Mouse (Mus musculus) thymus, postnatal 10 days (tissue): ENCODE measurements around the gene Rpl7a.

Experiments used
- DNase-seq, 2 experiments: peaks; one replicate each; pipeline ENCODE4 v3.0.0; 2021; ENCODE audit warnings: low spot score in 2 of 2

Rpl7a gene

GRCm38 (mm10) chr2:26914148-26914941 lies 3.8 kb downstream of the Rpl7a start:
- no peak for DNase-seq

GRCm38 (mm10) chr2:26915927-26916728 lies 5.6 kb downstream of the Rpl7a start, which contains the start of the genes Surf2 and Surf1:
Gene Surf2 (plus strand): TSS chr2:26916367.
Gene Surf1 (minus strand): TSS chr2:26916530.
- DNase-seq = peak; percentile 50 to 62

- no peak for DNase-seq
Measured at GRCm38 (mm10) chr2:26916738-26917137, 6.2 kb downstream of the Rpl7a start.

GRCm38 (mm10) chr2:26919684-26920083 lies 9.1 kb downstream of the Rpl7a start:
- no peak for DNase-seq

GRCm38 (mm10) chr2:26920190-26920855 lies 9.8 kb downstream of the Rpl7a start:
- no peak for DNase-seq

- DNase-seq = no peak
Measured at GRCm38 (mm10) chr2:26921784-26922183, 11.2 kb downstream of the Rpl7a start.

GRCm38 (mm10) chr2:26927745-26928476 lies 17.3 kb downstream of the Rpl7a start:
- DNase-seq = no peak

- peak; percentile 70 to 84 for DNase-seq
Measured at GRCm38 (mm10) chr2:26930390-26930789, 19.8 kb downstream of the Rpl7a start.

- DNase-seq = peak; percentile 28 to 58
Measured at GRCm38 (mm10) chr2:26932473-26933303, 22.1 kb downstream of the Rpl7a start.

- DNase-seq = peak; percentile 94
Measured at GRCm38 (mm10) chr2:26933304-26934055, 22.9 kb downstream of the Rpl7a start, which contains the start of the genes Surf4 and Stkld1. Gene Surf4 (minus strand): TSS chr2:26933928. Gene Stkld1 (plus strand): TSS chr2:26934047.

- DNase-seq = peak; percentile 25 to 36
Measured at GRCm38 (mm10) chr2:26935286-26935685, 24.7 kb downstream of the Rpl7a start.

- peak; percentile 58 to 60 for DNase-seq
Measured at GRCm38 (mm10) chr2:26936425-26936824, 25.9 kb downstream of the Rpl7a start.

GRCm38 (mm10) chr2:26941539-26941938 lies 31.0 kb downstream of the Rpl7a start:
- DNase-seq = no peak

GRCm38 (mm10) chr2:26943253-26943652 lies 32.7 kb downstream of the Rpl7a start:
- DNase-seq = no peak

- DNase-seq = no peak
Measured at GRCm38 (mm10) chr2:26950411-26950810, 39.8 kb downstream of the Rpl7a start.

GRCm38 (mm10) chr2:26951346-26951905 lies 40.9 kb downstream of the Rpl7a start:
- no peak for DNase-seq

- no peak for DNase-seq
Measured at GRCm38 (mm10) chr2:26952193-26952592, 41.6 kb downstream of the Rpl7a start.

GRCm38 (mm10) chr2:26952866-26953265 lies 42.3 kb downstream of the Rpl7a start:
- DNase-seq = no peak

GRCm38 (mm10) chr2:26954735-26955395 lies 44.3 kb downstream of the Rpl7a start:
- peak; percentile 33 to 45 for DNase-seq
